Mouse (Mus musculus): ENCODE measurements around the gene Lrpprc.
A peak's percentile ranks its signal among the peaks of the same experiment; 100 is the strongest.

Lrpprc gene

GRCm38 (mm10) chr17:84714930-84715329, 75.7 kb downstream of the Lrpprc start:
- no peak for DNase-seq (ENCODE audit: low spot score)

GRCm38 (mm10) chr17:84713563-84714164, 76.9 kb downstream of the Lrpprc start:
- DNase-seq (ENCODE audit: low spot score): no peak

- no peak for DNase-seq (ENCODE audit: low spot score)
Measured at GRCm38 (mm10) chr17:84709403-84709851, 81.2 kb downstream of the Lrpprc start.

- DNase-seq (ENCODE audit: low spot score): no peak
Measured at GRCm38 (mm10) chr17:84708818-84709217, 81.8 kb downstream of the Lrpprc start.

GRCm38 (mm10) chr17:84707407-84707806, 83.2 kb downstream of the Lrpprc start:
- DNase-seq (ENCODE audit: low spot score): no peak

- peak; percentile 44 for DNase-seq (ENCODE audit: low spot score)
Measured at GRCm38 (mm10) chr17:84698727-84699126, 91.9 kb downstream of the Lrpprc start.

GRCm38 (mm10) chr17:84696537-84696936, 94.1 kb downstream of the Lrpprc start:
- no peak for DNase-seq (ENCODE audit: low spot score)

- no peak for DNase-seq (ENCODE audit: low spot score)
Measured at GRCm38 (mm10) chr17:84693741-84694140, 96.8 kb downstream of the Lrpprc start.

GRCm38 (mm10) chr17:84690111-84690510, 100.5 kb downstream of the Lrpprc start:
- no peak for DNase-seq (ENCODE audit: low spot score)

- DNase-seq (ENCODE audit: low spot score): no peak
Measured at GRCm38 (mm10) chr17:84689316-84689715, 101.3 kb downstream of the Lrpprc start.

GRCm38 (mm10) chr17:84688834-84689233, 101.8 kb downstream of the Lrpprc start:
- DNase-seq (ENCODE audit: low spot score): no peak

GRCm38 (mm10) chr17:84687994-84688393, 102.6 kb downstream of the Lrpprc start:
- DNase-seq (ENCODE audit: low spot score): no peak

- no peak for DNase-seq (ENCODE audit: low spot score)
Measured at GRCm38 (mm10) chr17:84685286-84685685, 105.3 kb downstream of the Lrpprc start.

GRCm38 (mm10) chr17:84684284-84684683, 106.3 kb downstream of the Lrpprc start:
- no peak for DNase-seq (ENCODE audit: low spot score)

- DNase-seq (ENCODE audit: low spot score): no peak
Measured at GRCm38 (mm10) chr17:84682734-84683717, 107.6 kb downstream of the Lrpprc start, which contains the start of gene Abcg5. TSS of gene Abcg5 (minus strand) at chr17:84683011.

- no peak for DNase-seq (ENCODE audit: low spot score)
Measured at GRCm38 (mm10) chr17:84681670-84682069, 108.9 kb downstream of the Lrpprc start.

GRCm38 (mm10) chr17:84677595-84677994, 113.0 kb downstream of the Lrpprc start:
- DNase-seq (ENCODE audit: low spot score): no peak

GRCm38 (mm10) chr17:84675951-84676366, 114.6 kb downstream of the Lrpprc start, which contains the start of gene Abcg8:
TSS of gene Abcg8 (plus strand) at chr17:84676302.
- DNase-seq (ENCODE audit: low spot score): no peak

GRCm38 (mm10) chr17:84675204-84675603, 115.4 kb downstream of the Lrpprc start:
- no peak for DNase-seq (ENCODE audit: low spot score)

GRCm38 (mm10) chr17:84674048-84674447, 116.5 kb downstream of the Lrpprc start:
- no peak for DNase-seq (ENCODE audit: low spot score)

GRCm38 (mm10) chr17:84672376-84673369, 117.9 kb downstream of the Lrpprc start:
- DNase-seq (ENCODE audit: low spot score): no peak

GRCm38 (mm10) chr17:84667848-84668247, 122.7 kb downstream of the Lrpprc start:
- no peak for DNase-seq (ENCODE audit: low spot score)
